Mouse (Mus musculus) hindlimb bud, embryonic 11.5 days (tissue): ENCODE data around the gene Gm3149.
"Not testable (repeated sequence)": the region's sequence is repeated elsewhere in the genome, so short reads cannot be mapped to it uniquely, and the experiment has no call there.

Experiments used
- DNase-seq: peaks from one replicate; pipeline ENCODE4 v3.0.0-alpha.2; 2012; ENCODE audit warnings: low read depth, low spot score; ENCODE audit errors: extremely low spot score

Gm3149 gene

DNA sequence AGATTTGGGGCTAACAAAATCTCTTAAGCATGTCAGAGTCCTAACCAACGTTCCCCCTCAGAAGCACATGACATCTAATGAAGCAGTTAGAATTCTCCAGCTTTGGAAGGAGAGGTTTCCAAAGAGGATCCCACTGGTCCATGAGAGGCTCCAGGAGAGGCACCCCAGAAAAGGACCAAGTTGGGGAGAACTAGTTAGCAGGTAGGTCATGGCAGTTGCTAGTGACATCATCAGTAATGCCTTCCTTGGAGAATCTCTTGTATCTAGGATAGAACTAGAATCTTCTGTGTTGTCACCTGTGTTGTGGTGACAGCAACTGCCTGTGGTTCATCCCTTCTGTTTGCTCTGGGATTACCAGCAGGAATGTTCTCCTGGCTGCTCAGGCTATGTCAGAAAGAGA is at the start of gene Gm3149:
Gm3149 (plus strand) TSS at position 301 of the 400 bp plus-strand sequence.
- not testable (repeated sequence) for DNase-seq

DNA sequence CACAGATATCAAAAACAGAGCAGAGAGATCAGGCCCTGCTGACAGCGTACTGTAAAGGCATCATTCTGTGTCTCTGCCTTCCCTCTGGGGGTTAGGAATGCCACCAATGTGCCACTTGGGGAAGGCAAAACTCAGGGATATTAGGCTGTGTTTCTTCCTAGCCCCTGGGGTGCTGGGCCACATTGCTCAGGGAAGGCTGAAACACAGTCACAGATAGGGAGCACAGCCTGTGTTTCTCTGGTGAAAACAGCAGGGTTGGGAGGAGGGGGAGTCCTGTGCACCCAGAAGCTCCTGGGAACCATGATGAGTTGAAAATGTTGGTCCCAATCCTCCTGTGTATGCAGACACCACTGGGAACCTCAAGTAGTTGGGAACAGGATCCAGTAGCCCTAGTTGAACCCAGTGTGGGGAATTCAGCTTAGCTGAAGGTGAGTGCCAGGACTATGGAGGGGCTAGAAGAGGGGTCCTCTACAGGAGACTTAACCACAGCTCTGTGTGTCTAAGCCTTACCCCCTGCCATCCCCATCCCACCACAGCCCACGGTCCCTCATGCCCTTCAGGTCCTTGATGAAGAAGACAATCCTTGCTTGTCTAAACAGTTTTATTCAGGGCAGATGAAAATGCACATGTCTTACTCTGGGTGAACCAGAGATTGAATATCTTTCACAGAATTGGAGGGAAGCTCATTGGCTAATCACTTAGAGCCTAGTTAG is 47.7 kb upstream of the Gm3149 start:
- not testable (repeated sequence) for DNase-seq

DNA sequence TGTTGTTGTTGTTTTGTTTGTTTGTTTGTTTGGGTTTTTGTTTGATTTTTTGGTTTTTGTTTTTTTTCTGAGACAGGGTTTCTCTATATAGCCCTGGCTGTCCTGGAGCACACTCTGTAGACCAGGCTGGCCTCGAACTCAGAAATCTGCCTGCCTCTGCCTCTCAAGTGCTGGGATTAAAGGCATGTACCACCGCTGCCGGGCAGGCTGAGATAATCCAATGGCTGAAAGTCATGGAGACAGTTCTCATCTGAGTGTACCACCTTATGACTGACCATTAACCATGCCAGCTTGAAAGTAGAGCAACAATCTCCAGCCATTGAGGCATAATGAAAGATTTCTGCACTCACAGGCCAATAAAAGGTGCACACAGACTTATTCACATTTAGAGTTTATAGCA is 37.3 kb upstream of the Gm3149 start:
- DNase-seq = not testable (repeated sequence)

DNA sequence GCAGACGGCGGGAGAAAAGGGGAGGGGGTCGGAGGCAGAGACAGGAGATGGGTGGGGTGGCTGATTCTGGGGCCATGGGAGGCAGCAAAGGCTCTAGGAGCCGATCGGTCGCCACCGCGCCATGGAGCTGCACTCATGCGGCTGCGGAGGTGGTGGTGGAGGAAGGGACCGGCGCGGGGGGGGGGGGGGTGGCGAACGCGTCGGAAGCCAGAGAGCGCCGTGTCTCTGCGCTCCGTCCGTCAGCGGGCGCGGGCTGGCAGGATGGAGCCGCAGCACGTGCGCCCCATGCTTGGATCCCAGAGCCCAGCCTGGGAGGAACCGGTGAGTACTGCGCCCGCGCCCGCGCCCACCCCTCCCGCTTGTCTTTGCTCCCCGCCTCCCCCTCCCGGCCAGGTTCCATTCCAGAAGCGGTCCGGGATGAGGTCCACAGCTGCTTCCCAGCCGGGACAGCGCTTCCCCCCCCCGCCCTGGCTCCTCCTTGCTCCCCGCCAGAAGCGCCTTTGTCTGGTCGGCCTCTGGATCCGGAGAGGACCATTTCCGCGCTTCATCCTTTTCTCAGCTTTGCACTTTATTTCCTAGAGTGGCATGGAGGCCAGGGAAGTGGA is 17.5 kb downstream of the Gm3149 start, which contains the start of gene 2610042L04Rik:
2610042L04Rik (plus strand) TSS at position 288 of the 605 bp plus-strand sequence.
- DNase-seq = not testable (repeated sequence)

DNA sequence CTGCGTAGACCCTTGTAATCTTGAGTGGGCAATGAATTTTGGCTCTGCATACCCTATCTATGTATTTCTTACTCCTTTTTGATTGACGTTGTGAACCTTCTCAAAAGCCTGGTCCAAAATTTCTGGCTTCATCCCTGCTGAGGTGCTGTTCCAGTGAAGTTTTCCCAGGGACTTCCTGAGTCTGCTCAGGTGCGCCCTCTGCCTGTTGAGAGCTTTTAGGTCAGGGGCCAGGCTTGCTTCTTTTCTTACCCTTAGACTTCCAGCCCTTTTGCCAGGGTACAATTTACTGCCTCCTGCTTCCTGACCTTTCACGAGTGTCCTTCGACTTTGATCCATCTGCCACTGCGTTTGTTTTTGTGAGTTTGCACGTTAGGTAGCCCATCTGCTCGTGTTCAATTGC is 18.4 kb downstream of the Gm3149 start:
- DNase-seq = not testable (repeated sequence)

DNA sequence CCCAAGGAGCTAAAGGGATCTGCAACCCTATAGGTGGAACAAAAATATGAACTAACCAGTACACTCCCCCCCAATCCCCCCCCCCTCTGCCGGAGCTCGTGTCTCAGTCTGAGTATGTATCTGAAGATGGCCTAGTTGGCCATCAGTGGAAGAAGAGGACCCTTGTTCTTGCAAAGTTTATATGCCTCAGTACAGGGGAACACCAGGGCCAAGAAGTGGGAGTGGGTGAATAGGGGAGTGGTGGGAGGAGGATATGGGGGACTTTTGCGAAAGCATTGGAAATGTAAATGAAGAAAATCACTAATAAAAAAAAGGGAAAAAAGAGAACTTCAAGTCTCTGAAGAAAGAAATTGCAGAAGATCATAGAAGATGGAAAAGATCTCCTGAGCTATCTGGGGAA is 51.9 kb downstream of the Gm3149 start:
- not testable (repeated sequence) for DNase-seq

DNA sequence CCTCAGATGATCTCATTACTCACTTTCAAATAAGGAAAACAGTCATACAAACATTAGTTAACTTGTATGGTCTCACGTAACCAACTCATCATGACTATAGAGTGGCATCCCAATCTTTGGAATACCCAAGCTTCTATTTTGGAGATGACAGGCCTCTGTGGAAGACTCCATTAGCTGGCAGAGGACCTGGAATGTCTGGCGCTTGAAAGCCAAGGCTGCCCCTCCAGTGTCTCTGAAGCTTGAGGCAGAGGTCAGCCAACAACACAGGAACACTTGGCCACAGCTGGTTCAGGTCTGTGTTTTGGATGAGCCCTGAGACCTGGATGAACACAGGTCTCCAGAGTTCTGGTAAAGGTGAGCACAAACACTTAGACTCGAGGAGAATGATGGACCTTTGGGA is 52.6 kb downstream of the Gm3149 start:
- not testable (repeated sequence) for DNase-seq
